Mouse (Mus musculus) neural tube, embryonic 13.5 days (tissue): ENCODE data around the gene Vti1a. TPM values are rescaled to one million over a fixed set of nuclear protein-coding genes. Genes with fewer than 3 reads are reported as not detected.

Experiments used
- ATAC-seq: fragments of 200-750 bp; cut with Nextera tagmentation; 2 replicates; pipeline ENCODE4 v1.8.0; 2017; ENCODE audit warnings: low read depth, mild to moderate bottlenecking, moderate TSS enrichment, moderate library complexity
- H3K27ac ChIP-seq: fragments of 300-500 bp; sonication (generic); replicated peaks from 2 replicates; pipeline ENCODE4 v1.5.1; 2015; ENCODE audit warnings: moderate library complexity, mild to moderate bottlenecking, inconsistent platforms
- H3K27me3 ChIP-seq: fragments of 300-500 bp; sonication (generic); 2 replicates; pipeline ENCODE4 v1.6.1; 2015; ENCODE audit warnings: mild to moderate bottlenecking, inconsistent platforms
- H3K36me3 ChIP-seq: fragments of 300-500 bp; sonication (generic); 2 replicates; pipeline ENCODE4 v1.6.1; 2015; ENCODE audit warnings: mild to moderate bottlenecking, inconsistent platforms
- H3K4me1 ChIP-seq: fragments of 300-500 bp; sonication (generic); replicated peaks from 2 replicates; pipeline ENCODE4 v1.6.1; 2015; ENCODE audit warnings: inconsistent platforms
- H3K4me2 ChIP-seq: fragments of 300-500 bp; sonication (generic); 2 replicates; pipeline ENCODE4 v1.6.1; 2015; ENCODE audit warnings: inconsistent platforms, mild to moderate bottlenecking, moderate library complexity
- H3K4me3 ChIP-seq: fragments of 300-500 bp; sonication (generic); 2 replicates; pipeline ENCODE4 v1.5.1; 2015; ENCODE audit warnings: mild to moderate bottlenecking, inconsistent platforms
- H3K9ac ChIP-seq: fragments of 300-500 bp; sonication (generic); 2 replicates; pipeline ENCODE4 v1.6.1; 2015; ENCODE audit warnings: moderate library complexity, mild to moderate bottlenecking, inconsistent platforms
- H3K9me3 ChIP-seq: fragments of 300-500 bp; sonication (generic); 2 replicates; pipeline ENCODE4 v1.6.1; 2016; ENCODE audit warnings: inconsistent platforms
- WGBS: fragments of 180-500 bp; shearing (Covaris S2); methylation state at CpG from one replicate; pipeline ENCODE4 v1.1.7; 2015; 5-methylcytosine and 5-hydroxymethylcytosine counted together
- polyA plus RNA-seq: library from polyadenylated mRNA; unstranded; fragments of >200 nt; fragmentation: Nextera tagmentation; extraction: Ambion mirVana; gene quantifications from 2 replicates; pipeline ENCODE4 v1.2.1, GENCODE M21; 2015

Gene Vti1a
- polyA plus RNA-seq, 1 experiment from 2014 or later = 28.8 TPM

DNA sequence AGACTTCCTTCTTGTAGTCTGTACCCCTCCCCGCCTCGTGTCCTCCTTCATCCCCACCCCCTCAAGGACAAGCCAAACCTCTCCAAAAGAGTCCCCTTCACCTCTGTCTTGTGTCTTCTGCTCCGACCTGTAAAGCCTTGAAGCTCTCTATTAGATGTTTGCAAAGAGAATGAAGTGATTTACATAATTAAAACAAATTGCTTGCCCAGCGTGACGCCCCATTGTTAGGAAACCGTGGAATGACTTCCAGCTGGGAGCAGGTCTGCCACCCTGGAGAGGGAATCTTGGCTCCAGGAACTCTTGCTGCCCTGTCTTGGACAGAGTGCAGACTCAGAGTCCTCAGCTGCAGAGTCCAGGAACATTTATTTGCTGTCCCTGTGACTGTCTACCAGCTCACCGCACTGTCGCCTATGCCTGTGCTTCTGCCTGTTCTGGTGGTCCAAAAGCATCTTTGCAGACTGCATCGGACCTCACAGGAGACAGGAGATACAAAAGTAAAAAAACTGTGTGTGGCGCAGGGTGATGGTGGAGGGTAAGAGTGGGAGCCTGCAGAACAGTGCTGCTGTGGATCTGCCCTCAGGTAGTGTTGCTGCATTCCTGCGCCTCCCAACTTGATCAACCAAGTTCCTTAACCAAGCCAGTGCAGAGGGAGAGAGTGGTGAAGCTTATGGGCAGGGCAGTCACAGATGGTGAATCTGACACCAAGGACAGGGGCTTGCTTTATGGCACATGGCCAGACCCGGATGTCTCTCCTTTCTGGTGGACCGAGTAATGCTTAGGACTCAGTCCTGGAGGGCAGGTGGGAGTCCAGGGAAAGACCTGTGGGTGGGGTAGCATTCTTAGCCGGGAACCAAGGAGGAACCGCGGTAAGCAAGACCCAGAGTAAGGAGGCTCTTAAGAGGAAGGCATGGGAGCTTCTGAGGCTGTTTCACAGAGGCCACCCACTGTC, 273.1 kb downstream of the Vti1a start:
- Histone ChIP-seq H3K27me3 (peaks cover 86% of the 10 kb centered on the region), H3K27ac (no peak overlapping the region), H3K9me3 (no peaks in the 10 kb centered on the region), H3K4me3 (no peak overlapping the region), H3K36me3 (no peaks in the 10 kb centered on the region), H3K4me2 (no peak overlapping the region), H3K4me1 (peaks cover 32% of the 10 kb centered on the region), H3K9ac (no peak overlapping the region)
- no peak for ATAC-seq
- 32% methylated on average over 16 of the region's 16 CpGs for WGBS

- H3K9me3 ChIP-seq = no peaks in the 10 kb centered on the region
- H3K9ac ChIP-seq = no peak overlapping the region; the same call in 1 of the 2 replicates
- no peaks in the 10 kb centered on the region for H3K36me3 ChIP-seq
- H3K27me3 ChIP-seq = peaks cover 78% of the 10 kb centered on the region
- WGBS = 15% methylated on average over 26 of the region's 26 CpGs
- ATAC-seq = peak; percentile 75
- peak overlapping the region; percentile 42; the same call in 1 of the 2 replicates for H3K27ac ChIP-seq
- H3K4me2 ChIP-seq = peak overlapping the region; percentile 19
- no peak overlapping the region for H3K4me3 ChIP-seq
- peaks cover 48% of the 10 kb centered on the region for H3K4me1 ChIP-seq
Observed at GRCm38 (mm10) chr19:55592876-55593691, 277.0 kb downstream of the Vti1a start.

DNA sequence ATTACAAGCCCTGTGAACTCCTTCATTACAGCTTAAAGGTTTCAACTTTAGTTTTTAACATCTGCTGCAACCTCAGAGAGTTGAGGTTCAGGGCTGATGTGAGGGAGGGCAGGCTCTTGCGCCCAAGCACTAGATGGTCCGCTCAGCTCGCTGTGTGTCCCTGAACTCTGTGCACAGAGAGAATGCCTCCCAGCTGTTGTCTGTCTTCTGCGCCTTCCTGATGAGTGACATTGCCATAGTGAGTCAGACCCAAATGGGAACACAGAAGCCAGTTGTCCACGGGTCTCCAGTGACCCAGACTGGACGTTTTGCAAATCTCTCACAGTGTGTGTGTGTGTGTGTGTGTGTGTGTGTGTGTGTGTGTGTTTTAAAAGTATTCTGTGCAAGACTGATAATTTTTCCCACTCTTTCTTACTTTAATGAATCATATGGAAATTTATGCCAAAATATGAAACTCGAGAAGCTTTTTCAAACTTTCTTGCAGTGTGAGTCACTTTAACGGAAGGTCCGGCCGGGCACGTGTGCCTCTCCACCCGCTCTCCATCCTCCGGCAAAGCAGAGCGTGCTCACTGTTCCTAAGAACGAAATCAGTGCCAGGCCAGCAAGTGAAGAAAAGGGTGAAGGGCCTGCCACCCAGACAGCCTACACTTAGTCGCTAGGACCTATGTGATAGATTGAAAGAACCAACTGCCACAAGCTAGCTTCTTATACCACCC, 277.8 kb downstream of the Vti1a start:
- WGBS = 75% methylated on average over 16 of the region's 16 CpGs
- ATAC-seq = 0 out of 2 replicates have a peak, but pooled peaks have one; percentile 7
- no peaks in the 10 kb centered on the region for H3K9me3 ChIP-seq
- peaks cover 51% of the 10 kb centered on the region for H3K4me1 ChIP-seq
- H3K4me3 ChIP-seq = no peak overlapping the region
- no peaks in the 10 kb centered on the region for H3K36me3 ChIP-seq
- peak overlapping the region; percentile 42; the same call in 1 of the 2 replicates for H3K27ac ChIP-seq
- peaks cover 71% of the 10 kb centered on the region for H3K27me3 ChIP-seq
- peak overlapping the region; percentile 19 for H3K4me2 ChIP-seq
- H3K9ac ChIP-seq = no peak overlapping the region; the same call in 1 of the 2 replicates

GRCm38 (mm10) chr19:55594451-55594850, 278.4 kb downstream of the Vti1a start:
- no peak overlapping the region for H3K27ac ChIP-seq
- no peak for ATAC-seq
- H3K36me3 ChIP-seq = no peaks in the 10 kb centered on the region
- no peak overlapping the region for H3K4me2 ChIP-seq
- 96% methylated on average over 3 of the region's 3 CpGs for WGBS
- peaks cover 71% of the 10 kb centered on the region for H3K27me3 ChIP-seq
- no peak overlapping the region for H3K9ac ChIP-seq
- no peak overlapping the region for H3K4me3 ChIP-seq
- peaks cover 51% of the 10 kb centered on the region for H3K4me1 ChIP-seq
- no peaks in the 10 kb centered on the region for H3K9me3 ChIP-seq

DNA sequence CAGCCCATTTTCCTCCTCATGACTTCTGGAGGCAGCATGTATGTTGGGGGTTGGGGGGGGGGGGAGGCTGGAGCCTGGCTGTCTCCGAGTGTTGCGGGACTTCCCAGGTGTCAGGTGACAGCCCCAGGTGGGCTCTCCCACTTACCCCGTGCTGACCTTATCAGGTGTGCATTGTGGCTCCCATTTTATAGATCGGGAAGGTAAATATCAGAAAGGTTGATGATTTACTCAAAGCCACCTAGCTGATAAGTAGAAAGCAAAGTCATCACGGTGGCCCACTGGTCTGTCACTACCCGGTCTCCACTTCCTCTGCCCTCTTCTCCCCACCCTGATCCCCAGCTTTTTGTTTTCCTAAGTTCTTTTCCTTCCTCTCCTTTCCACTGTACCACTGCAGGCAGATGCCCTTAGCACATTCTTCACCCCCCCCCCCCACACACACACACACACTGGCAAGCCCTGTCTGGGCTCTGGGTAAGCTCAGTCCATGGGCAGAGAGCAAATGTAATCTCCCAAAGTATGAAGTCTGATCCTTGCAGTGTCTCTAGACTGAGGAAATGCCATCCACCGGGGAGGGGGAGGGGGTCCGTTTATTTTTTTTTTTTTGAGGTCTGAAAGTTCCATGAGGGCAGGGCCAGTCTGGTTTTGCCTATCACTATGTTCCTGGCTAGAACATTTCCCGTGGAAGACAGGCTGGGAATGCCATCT, 280.0 kb downstream of the Vti1a start:
- Histone ChIP-seq H3K4me1 (peaks cover 52% of the 10 kb centered on the region), H3K4me3 (no peak overlapping the region), H3K27ac (no peak overlapping the region), H3K9ac (no peak overlapping the region), H3K36me3 (no peaks in the 10 kb centered on the region), H3K4me2 (no peak overlapping the region), H3K27me3 (peaks cover 63% of the 10 kb centered on the region), H3K9me3 (no peaks in the 10 kb centered on the region)
- ATAC-seq = no peak
- WGBS = 76% methylated on average over 9 of the region's 9 CpGs

DNA sequence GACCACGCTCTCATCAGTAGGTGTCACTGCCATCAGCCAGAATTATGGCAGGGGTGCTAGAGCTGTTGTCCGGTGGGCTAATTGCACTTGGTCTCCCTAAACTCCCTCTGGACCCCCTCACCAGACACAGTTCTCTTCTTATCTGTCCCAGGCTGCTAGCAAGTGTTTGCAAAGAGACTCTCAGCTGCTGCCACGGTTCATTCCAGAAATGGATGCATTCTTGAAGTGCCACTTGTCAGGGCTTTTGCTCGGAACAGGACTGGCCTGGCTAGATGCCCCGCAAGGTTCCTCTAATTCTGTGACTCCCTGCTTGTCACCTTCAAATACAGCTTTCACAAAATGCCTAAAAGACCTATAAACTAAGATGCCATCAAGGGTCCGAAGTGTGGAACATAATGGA, 280.7 kb downstream of the Vti1a start:
- WGBS = 66% methylated on average over 6 of the region's 6 CpGs
- H3K9ac ChIP-seq = no peak overlapping the region
- H3K27me3 ChIP-seq = peaks cover 56% of the 10 kb centered on the region
- H3K4me2 ChIP-seq = no peak overlapping the region
- H3K4me1 ChIP-seq = peaks cover 52% of the 10 kb centered on the region
- no peaks in the 10 kb centered on the region for H3K36me3 ChIP-seq
- no peaks in the 10 kb centered on the region for H3K9me3 ChIP-seq
- no peak for ATAC-seq
- H3K27ac ChIP-seq = no peak overlapping the region
- H3K4me3 ChIP-seq = no peak overlapping the region

DNA sequence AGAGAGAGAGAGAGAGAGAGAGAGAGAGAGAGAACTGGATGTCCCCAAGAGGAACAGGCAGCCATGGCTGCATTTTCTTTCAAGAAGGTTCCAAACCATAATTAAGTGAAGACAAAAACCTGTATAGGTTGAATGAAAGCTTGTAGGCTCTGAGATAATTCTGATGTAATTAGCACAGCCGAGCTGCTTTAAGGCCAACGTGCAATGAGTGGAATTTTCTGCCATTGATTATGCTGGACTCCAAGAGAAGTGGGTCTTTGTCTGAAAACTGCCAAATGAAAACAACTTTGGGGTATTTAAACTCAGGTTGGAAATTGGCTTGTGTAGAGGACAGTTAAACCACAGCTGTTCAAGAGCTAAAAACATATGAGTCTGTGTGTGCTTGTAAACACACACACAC, 281.2 kb downstream of the Vti1a start:
- H3K9me3 ChIP-seq = no peaks in the 10 kb centered on the region
- ATAC-seq = no peak
- H3K4me2 ChIP-seq = no peak overlapping the region
- no peak overlapping the region for H3K4me3 ChIP-seq
- H3K27me3 ChIP-seq = peaks cover 51% of the 10 kb centered on the region
- no peaks in the 10 kb centered on the region for H3K36me3 ChIP-seq
- peaks cover 51% of the 10 kb centered on the region for H3K4me1 ChIP-seq
- H3K27ac ChIP-seq = no peak overlapping the region
- WGBS = 41% methylated on average over 2 of the region's 2 CpGs
- H3K9ac ChIP-seq = no peak overlapping the region

GRCm38 (mm10) chr19:55597951-55598350, 281.9 kb downstream of the Vti1a start:
- no peak overlapping the region for H3K9ac ChIP-seq
- H3K4me1 ChIP-seq = peaks cover 44% of the 10 kb centered on the region
- no peak for ATAC-seq
- no peak overlapping the region for H3K27ac ChIP-seq
- peaks cover 47% of the 10 kb centered on the region for H3K27me3 ChIP-seq
- WGBS = 39% methylated on average over 12 of the region's 12 CpGs
- no peaks in the 10 kb centered on the region for H3K9me3 ChIP-seq
- H3K4me3 ChIP-seq = no peak overlapping the region
- H3K4me2 ChIP-seq = no peak overlapping the region
- H3K36me3 ChIP-seq = no peaks in the 10 kb centered on the region

- Histone ChIP-seq H3K9me3 (no peaks in the 10 kb centered on the region), H3K27ac (no peak overlapping the region), H3K9ac (no peak overlapping the region), H3K4me2 (no peak overlapping the region), H3K27me3 (peaks cover 42% of the 10 kb centered on the region), H3K4me1 (peaks cover 33% of the 10 kb centered on the region), H3K4me3 (no peak overlapping the region), H3K36me3 (no peaks in the 10 kb centered on the region)
- ATAC-seq = no peak
- 72% methylated on average over 6 of the region's 6 CpGs for WGBS
Observed at GRCm38 (mm10) chr19:55599124-55599523, 283.0 kb downstream of the Vti1a start.

- H3K27ac ChIP-seq = no peak overlapping the region
- ATAC-seq = no peak
- no peaks in the 10 kb centered on the region; the same call in none of the 2 replicates for H3K4me1 ChIP-seq
- no peak overlapping the region for H3K4me2 ChIP-seq
- H3K4me3 ChIP-seq = no peak overlapping the region
- no peaks in the 10 kb centered on the region for H3K9me3 ChIP-seq
- H3K36me3 ChIP-seq = no peaks in the 10 kb centered on the region
- H3K9ac ChIP-seq = no peak overlapping the region
- peaks cover 22% of the 10 kb centered on the region for H3K27me3 ChIP-seq
- 54% methylated on average over 10 of the region's 10 CpGs for WGBS
Observed at GRCm38 (mm10) chr19:55607725-55608124, 291.6 kb downstream of the Vti1a start.

- H3K4me1 ChIP-seq = no peaks in the 10 kb centered on the region; the same call in none of the 2 replicates
- peaks cover 22% of the 10 kb centered on the region for H3K27me3 ChIP-seq
- ATAC-seq = no peak
- no peak overlapping the region for H3K27ac ChIP-seq
- H3K9ac ChIP-seq = no peak overlapping the region
- WGBS = 80% methylated on average over 14 of the region's 14 CpGs
- no peak overlapping the region for H3K4me3 ChIP-seq
- H3K4me2 ChIP-seq = no peak overlapping the region
- no peaks in the 10 kb centered on the region for H3K9me3 ChIP-seq
- H3K36me3 ChIP-seq = no peaks in the 10 kb centered on the region
Observed at GRCm38 (mm10) chr19:55608858-55609375, 292.8 kb downstream of the Vti1a start.
